Mouse (Mus musculus): ENCODE data around the gene Serpinf2.
A peak's percentile ranks its signal among the peaks of the same experiment; 100 is the strongest.

Gene Serpinf2

DNA sequence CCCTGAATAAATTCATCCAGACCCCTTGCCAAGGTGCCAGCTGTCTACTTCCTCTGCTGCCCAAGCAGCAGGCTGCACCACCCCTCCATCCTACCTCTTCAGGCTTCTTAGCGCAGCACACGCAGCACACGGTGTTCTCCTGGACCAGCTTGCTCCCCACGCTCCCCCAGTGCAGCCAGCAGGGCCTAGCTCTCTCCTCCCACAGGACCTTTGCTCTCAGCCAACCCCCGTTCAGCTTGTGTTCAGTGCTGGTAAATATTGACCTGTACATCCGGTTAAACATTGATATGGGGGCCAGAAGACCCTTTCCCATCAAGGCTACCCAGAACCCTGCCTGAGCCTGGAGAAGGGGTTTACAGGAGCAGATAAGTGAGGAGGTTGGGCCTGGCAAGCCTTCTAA is at the start of gene Serpinf2:
Serpinf2 (minus strand) TSS at position 229 of the 400 bp plus-strand sequence.
- no peak for DNase-seq

- DNase-seq = no peak
These were observed 48.1 kb upstream of the Serpinf2 start for GRCm38 (mm10) chr11:75487496-75487895.

DNA sequence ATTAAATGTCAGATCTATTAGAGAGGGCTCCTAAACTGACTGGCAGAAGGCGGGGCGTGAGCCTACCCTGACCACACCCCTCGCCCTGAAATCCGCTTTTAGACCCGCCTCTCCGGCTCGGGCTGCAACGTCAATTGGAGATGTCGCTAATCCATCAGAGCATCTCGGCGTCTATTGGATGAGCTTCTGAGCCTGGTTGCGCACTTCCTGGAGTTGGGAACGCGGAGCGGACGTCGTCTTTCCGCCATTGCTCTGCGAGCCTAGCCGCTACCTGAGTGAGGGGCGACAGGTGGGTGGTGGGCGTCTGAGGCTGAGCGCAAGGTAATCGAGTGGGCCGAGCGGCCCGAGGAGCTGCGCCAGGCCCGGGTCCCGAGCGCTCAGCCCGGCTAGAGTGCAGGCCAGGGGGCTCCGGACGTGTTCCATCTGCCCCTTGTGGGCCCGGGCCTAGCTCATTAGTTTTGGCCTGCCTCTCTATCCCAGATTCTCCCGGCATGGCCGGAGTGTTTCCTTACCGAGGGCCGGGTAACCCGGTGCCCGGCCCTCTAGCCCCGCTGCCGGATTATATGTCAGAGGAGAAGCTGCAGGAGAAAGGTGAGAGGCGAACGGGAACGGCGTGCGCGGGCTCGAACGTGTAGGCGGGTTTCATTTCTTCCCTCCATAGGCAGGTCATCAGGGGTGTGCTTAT is 47.4 kb upstream of the Serpinf2 start, which contains the start of gene Prpf8:
Prpf8 (plus strand) TSS at position 216 of the 685 bp plus-strand sequence.
- peak; percentile 96 for DNase-seq

DNA sequence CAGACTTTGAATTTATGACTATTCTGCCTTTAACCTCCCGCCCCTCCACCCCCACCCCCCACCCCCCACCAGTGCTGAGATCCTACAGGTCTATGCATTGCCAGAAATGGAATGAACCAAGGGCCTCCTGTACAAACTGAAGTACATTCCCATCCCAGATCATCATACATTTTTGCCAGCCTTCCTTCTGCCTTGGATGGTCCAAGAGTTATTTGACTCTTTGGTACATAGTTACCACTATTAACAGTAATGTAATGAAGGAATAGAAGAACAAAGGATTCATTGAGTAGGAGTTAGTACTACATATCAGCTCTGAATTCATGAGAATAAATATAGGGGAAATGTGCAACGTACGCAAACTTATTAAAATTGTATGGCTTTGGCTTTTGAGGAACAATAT is 46.8 kb upstream of the Serpinf2 start:
- DNase-seq = no peak

DNA sequence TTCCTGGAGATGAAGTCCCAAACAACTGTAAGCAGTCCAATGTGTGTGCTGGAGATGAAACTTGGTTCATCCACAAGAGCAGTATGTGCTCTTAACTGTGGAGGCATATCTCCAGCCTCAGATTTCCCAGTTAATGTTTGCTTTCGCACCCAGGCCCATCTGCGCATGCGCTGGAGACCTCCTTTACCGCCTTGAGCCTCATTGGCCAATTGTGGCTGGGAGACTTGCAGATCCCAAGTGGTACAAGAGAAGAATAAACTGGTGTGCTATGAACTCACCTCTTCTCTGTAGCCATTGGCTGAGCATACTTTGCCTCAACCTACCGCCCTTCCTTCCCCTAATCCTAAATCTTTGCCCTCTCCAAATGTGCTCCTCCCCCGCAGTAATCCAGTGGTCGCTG is 34.0 kb upstream of the Serpinf2 start:
- no peak for DNase-seq

GRCm38 (mm10) chr11:75472469-75473081 is 33.2 kb upstream of the Serpinf2 start:
- DNase-seq = no peak

DNA sequence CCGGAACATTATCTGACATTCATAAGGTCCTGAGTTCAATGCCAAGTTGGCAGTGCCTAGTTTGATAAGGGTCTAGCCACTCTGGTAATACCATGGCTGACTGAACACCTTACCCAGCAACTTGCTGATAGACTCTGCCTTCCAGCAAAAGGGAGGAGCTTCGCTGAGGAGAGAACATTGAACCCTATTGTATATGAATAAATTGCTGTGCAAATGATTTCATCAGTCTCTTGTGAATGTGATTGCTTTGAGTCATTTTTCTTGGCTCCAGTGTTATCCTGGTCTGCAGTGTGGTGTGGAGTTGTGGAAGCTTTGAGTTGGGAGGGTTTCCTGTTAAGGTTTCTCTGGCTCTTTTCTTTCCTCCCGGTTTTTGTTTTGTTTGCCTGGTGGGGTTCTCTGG is 31.3 kb upstream of the Serpinf2 start:
- DNase-seq = no peak

- DNase-seq = no peak
These were observed 29.9 kb upstream of the Serpinf2 start for GRCm38 (mm10) chr11:75469261-75469660.

DNA sequence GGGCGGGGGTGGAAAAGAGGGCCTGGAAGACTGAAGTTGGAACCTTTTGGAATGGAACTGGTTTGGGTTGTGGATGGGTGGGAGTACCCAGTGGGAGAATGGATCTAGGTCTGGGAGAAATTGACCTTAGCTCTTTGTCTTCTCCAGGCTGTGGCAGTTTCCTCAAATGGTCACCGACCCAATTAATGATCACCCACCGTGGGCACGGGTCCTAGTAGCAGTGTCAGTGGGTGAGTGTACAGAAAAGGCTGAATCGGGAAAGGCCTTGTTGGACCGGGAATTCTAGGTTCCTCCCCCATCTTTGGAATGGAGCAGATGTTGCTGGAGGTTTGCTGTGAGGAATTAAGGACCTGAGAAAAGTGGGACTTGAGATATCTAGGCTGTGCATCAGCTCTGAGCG is 29.0 kb upstream of the Serpinf2 start:
- no peak for DNase-seq

DNA sequence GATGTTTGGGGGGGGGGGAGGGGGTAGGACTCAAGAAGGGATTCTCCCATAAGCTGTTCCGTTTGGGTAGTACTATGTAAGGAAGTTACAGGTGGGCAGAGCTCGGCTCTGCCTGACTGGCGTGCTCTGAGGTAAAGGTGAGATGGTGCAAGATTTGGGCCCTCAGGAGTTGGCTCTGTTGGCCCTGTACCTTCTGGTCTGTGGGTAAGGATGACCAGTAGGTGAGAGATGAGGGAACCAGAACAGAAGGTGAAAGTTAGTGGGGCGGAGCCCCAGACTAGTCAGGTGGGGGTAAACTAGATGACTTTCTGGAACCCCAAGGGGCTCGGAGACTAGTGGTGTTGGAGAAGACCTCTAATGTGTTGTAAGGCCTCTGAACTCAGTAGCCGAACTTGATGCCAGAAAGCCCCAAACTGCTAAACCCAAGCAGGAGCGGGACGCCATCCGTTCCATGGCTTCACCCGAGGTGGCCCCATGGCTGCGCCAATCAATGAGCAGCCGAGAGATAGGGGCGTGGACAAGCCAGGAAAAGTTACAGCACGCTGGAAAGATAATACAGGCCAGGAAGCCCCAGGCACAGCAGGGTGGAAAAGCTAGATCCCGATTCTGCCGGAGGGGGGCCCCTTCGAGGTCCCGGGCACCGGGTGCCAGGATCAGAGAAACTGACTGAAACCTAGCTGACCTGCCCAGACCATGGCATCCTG is 28.3 kb upstream of the Serpinf2 start:
- DNase-seq = peak; percentile 42

GRCm38 (mm10) chr11:75466731-75467505 is 27.5 kb upstream of the Serpinf2 start:
- no peak for DNase-seq

GRCm38 (mm10) chr11:75465051-75465450 is 25.7 kb upstream of the Serpinf2 start:
- no peak for DNase-seq

DNA sequence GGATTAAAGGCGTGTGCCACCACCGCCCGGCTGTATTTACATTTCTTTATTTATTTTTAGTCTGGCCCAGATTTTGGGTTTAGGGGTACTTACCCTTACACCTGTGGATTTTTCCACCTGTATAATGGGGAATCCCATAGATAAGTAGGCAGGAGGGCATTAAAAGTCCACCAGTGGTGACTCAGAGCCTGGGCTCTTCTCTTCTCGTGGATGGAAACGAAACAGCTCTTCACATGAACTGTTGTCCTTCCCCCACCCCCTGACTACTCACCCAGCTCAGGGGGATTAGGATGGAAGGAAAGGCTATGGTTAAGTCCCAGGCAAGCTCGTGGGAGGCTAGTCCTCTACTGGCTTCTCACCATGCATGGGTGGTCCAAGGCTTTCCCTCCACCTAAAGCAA is 25.0 kb upstream of the Serpinf2 start:
- DNase-seq = no peak

GRCm38 (mm10) chr11:75463624-75464023 is 24.2 kb upstream of the Serpinf2 start:
- no peak for DNase-seq

GRCm38 (mm10) chr11:75462865-75463336 is 23.5 kb upstream of the Serpinf2 start:
- DNase-seq = peak; percentile 56

DNA sequence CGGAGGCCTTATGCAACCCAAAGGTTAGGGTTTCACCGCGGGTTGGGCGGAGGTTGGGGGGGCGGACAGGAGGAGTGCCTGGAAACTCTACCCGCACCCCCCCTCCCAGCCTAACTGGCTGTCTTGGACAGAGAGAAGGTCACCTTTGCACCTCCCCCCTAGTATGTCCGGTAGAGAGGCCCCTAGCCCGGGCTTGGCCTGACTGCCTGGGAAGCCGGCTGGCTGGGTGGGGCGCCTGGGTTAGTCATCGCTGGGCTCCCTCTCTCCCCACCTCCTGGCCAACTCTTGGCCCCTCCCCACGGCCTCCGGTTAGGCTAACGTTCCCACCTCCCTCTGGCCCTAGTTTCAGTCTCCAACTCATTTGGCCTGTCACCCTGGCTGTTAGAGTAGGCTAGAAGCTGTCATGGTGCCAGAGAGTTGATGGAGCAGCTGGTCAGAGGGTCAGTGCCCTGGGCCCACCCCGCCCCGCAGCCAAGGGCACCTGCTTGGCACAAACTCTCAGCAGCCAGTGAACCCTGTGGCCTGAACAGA is 22.9 kb upstream of the Serpinf2 start:
- DNase-seq = peak; percentile 65

GRCm38 (mm10) chr11:75461743-75462252 is 22.4 kb upstream of the Serpinf2 start:
- DNase-seq = no peak

DNA sequence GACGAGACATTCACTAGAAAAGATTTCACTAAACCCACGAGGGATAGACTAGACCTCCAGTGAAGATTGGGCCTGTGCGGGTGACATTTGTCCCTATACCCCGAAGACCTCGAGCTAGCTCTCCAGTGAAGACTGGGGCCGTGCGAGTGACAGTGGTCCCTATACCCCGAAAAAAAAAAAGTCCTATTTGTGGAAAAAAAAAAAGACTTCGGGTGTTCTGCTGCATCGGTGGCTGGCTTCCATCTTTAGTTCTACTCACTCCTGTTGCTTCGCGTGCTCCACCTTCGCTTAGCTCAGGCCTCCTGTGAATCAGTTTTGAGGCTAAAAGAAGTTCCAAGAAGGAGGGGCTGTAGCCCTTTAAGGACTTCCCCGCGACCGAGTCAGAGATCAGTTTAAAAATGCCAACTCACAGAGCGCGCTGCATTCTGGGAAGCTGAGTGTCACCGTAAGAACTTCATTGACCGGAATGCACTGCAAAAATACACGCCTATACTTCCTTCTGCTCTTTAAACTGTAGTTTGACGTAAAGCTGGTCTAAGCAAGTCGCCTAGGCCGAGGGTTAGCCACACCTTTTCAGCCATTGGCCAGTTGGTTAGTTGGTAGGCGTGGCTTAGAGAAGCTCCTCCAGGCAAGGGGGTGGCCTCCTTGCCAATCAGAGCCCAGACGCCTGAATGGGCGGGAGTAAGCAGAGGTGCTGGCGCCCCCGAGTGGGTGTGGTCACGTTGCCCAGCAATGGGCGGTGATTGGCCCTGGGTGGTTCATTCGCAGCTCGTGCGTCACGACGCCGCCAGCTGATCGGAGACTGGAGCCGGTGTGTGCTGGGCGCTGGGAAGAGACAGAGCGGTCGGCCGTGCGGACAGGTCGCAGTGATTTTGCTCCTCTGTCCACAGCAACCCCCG is 21.7 kb upstream of the Serpinf2 start, which contains the start of gene Tlcd2:
Tlcd2 (plus strand) TSS at position 872 of the 899 bp plus-strand sequence.
- DNase-seq = peak; percentile 99

GRCm38 (mm10) chr11:75460103-75460843 is 20.9 kb upstream of the Serpinf2 start:
- DNase-seq = peak; percentile 91

DNA sequence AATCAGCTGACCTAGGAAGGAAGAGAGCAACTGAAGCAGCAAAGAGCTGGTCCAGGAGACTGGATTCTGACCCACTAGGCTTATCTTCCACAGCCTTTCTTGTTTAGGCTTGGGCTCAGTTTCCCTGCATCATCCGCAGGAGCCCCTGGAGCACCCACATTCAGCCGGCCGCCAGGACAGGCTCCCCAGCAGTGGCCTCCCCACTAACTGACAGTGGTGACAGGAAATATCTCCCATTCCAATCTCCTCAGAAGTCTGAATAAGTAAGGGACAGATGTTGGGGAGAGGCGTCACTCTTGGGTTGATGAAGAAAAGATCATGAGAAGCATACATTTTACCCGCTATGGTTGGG is 20.3 kb upstream of the Serpinf2 start:
- DNase-seq = no peak
